In the genomic region with DNA sequence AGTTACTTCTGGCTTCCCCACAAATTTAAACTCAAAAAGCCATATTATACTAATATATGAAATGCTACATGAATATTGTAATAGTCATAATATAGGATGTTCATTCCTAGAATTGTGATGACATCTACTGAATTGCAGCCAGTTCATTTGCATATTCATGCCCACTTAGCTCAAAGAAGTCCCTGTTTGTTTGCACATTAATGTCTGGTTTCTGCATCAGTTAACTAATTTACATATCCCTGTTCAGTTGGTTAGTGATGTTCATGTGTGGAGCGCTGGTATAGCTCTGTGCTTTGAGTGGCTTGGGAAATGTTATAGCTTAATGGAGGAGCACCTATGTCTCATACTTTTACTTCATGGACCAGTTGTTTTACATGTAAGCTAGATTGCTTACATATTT, we compare ENCODE assay signal across 22 mouse cellular contexts.
"Had no signal": no experiment of that assay in that cellular context is flagged by ENCODE, and none has a peak within 500 bp of the region (broad histone marks: within the 10 kb centered on the region; RNA-seq: fewer than 3 reads in every experiment).

No protein-coding gene starts in this region.

- H3K27ac ChIP-seq: kidney, postnatal 0 days; limb, embryonic 10.5 days; limb, embryonic 13.5 days; liver, embryonic 12.5 days; liver, embryonic 15.5 days; lung, embryonic 15.5 days; midbrain, embryonic 12.5 days; neural tube, embryonic 13.5 days; stomach, postnatal 0 days had no signal

- H3K9me3 ChIP-seq: limb, embryonic 10.5 days; limb, embryonic 13.5 days; liver, embryonic 12.5 days; liver, embryonic 15.5 days; lung, embryonic 15.5 days; midbrain, embryonic 12.5 days; neural tube, embryonic 13.5 days had no signal

- DNase-seq: kidney, postnatal 25 days; layer of hippocampus, adult 9-11 months; liver; lung, adult 18-20 months; lung, postnatal 14 days; lung, postnatal 4 days; right cerebral cortex, adult 18-20 months; right cerebral cortex, postnatal 14 days; right cerebral cortex, postnatal 4 days; thymus, postnatal 25 days had no signal

- H3K4me1 ChIP-seq: limb, embryonic 10.5 days; limb, embryonic 13.5 days; liver, embryonic 15.5 days; lung, embryonic 15.5 days had no signal

- ATAC-seq: liver, embryonic 12.5 days; midbrain, embryonic 16.5 days had no signal

- H3K9ac ChIP-seq: limb, embryonic 13.5 days; liver, embryonic 12.5 days; liver, embryonic 15.5 days; lung, embryonic 15.5 days; midbrain, embryonic 12.5 days; neural tube, embryonic 13.5 days had no signal

- H3K4me2 ChIP-seq: limb, embryonic 13.5 days; liver, embryonic 12.5 days; liver, embryonic 15.5 days; lung, embryonic 15.5 days; midbrain, embryonic 12.5 days; neural tube, embryonic 13.5 days had no signal

- H3K4me3 ChIP-seq: layer of hippocampus, adult 2 months; limb, embryonic 10.5 days; limb, embryonic 13.5 days; liver, embryonic 12.5 days; liver, embryonic 15.5 days; lung, embryonic 15.5 days; midbrain, embryonic 12.5 days; myocyte; neural tube, embryonic 13.5 days had no signal

- H3K36me3 ChIP-seq: limb, embryonic 10.5 days; limb, embryonic 13.5 days; liver, embryonic 12.5 days; liver, embryonic 15.5 days; lung, embryonic 15.5 days; midbrain, embryonic 12.5 days; neural tube, embryonic 13.5 days had no signal

- H3K27me3 ChIP-seq: limb, embryonic 13.5 days; liver, embryonic 12.5 days; liver, embryonic 15.5 days; lung, embryonic 15.5 days; midbrain, embryonic 12.5 days; neural tube, embryonic 13.5 days had no signal
